In genomic region chr17:8421517-8421916, GRCm38 (mm10) we compare ENCODE assay signal across 17 mouse cellular contexts. TPM values are rescaled to one million over a fixed set of nuclear protein-coding genes. Genes with fewer than 3 reads are reported as not detected.
"Had no signal": no experiment of that assay in that cellular context is flagged by ENCODE, and none has a peak within 500 bp of the region (broad histone marks: within the 10 kb centered on the region; RNA-seq: fewer than 3 reads in every experiment).

No protein-coding gene starts in this region.

- H3K36me3 ChIP-seq: limb, embryonic 12.5 days; liver, embryonic 13.5 days; lung, embryonic 15.5 days; midbrain, embryonic 15.5 days; neural tube, embryonic 13.5 days had no signal

- H3K27me3 ChIP-seq: limb, embryonic 12.5 days; liver, embryonic 13.5 days; lung, embryonic 15.5 days; midbrain, embryonic 15.5 days; neural tube, embryonic 13.5 days had no signal

- DNase-seq: kidney, postnatal 4 days; liver; liver, embryonic 13.5 days; liver, postnatal 0 days; lung, postnatal 14 days; retina, postnatal 1 day; right cerebral cortex, postnatal 4 days; spleen, adult 18-20 months; thymus, adult 18-20 months had no signal

- H3K9me3 ChIP-seq: limb, embryonic 12.5 days; liver, embryonic 13.5 days; lung, embryonic 15.5 days; midbrain, embryonic 15.5 days; neural tube, embryonic 13.5 days had no signal

- H3K4me3 ChIP-seq: layer of hippocampus, adult 2 months; limb, embryonic 12.5 days; liver, embryonic 13.5 days; lung, embryonic 15.5 days; midbrain, embryonic 15.5 days; neural tube, embryonic 13.5 days had no signal

- H3K4me1 ChIP-seq: limb, embryonic 12.5 days; liver, embryonic 13.5 days; lung, embryonic 15.5 days; midbrain, embryonic 15.5 days; neural tube, embryonic 13.5 days had no signal

- H3K9ac ChIP-seq: limb, embryonic 12.5 days; liver, embryonic 13.5 days; liver, postnatal 0 days; lung, embryonic 15.5 days; midbrain, embryonic 15.5 days; neural tube, embryonic 13.5 days had no signal

- ATAC-seq: liver, postnatal 0 days; midbrain, embryonic 15.5 days had no signal

- H3K27ac ChIP-seq: kidney, postnatal 0 days; layer of hippocampus, adult 2 months; limb, embryonic 12.5 days; liver, embryonic 13.5 days; lung, embryonic 15.5 days; midbrain, embryonic 15.5 days; neural tube, embryonic 13.5 days had no signal

RNA-seq across cellular contexts. Expression of gene T, which starts 12.7 kb away (rescaled TPM):
- total RNA-seq: layer of hippocampus, adult 2 months; left cerebral cortex, postnatal 36 days; monocyte, adult 5-6 weeks had no signal
- polyA plus RNA-seq: liver, embryonic 13.5 days; liver, postnatal 0 days had no signal
